Mouse (Mus musculus): Measurements from ENCODE around the gene Itm2c. TPM values are rescaled to one million over a fixed set of nuclear protein-coding genes. Genes with fewer than 3 reads are reported as not detected.

Gene Itm2c
- polyA plus RNA-seq, 1 experiment from 2014 or later: 155 TPM

DNA sequence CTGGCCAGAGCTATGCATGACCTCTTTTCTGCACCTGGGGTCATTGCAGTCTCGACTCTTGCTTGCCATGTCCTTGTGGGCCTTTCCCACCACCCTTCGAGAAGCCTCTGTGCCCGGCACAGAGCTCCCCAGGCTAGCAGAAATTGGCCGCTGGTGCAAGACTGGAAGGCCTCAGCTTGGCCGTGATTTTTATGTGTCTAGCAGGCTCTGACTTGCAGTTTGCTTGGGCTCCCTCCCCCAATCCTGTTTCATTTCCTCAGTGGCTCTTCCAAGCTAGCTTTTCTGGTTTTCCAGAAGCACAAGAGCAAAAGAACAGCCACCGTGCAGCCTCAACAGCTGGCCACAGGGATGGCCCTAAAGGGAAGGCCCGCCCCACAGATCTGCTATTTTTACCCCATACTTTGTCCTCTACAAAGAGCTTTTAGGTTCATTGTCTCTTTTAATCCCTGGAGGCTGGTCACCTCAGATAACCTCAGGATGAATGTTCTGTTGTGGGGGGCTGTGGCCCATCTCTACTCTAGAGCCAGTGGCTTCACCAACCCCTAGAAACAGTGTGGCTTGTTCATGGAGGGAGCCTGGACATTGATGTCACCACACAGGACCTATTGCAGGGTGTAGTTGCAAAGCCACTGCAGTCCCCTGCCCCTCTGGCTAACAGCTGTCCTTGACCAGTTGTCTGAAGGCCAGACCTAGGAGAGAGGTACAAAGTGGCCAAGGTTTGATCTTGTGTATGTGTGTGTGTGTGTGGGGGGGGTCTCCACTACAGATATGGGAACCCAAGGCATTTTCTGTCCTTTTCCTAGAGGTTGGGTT lies 6.6 kb downstream of the Itm2c start:
- H3K36me3 ChIP-seq: peaks cover 29% of the 10 kb centered on the region
- no peaks in the 10 kb centered on the region for H3K27me3 ChIP-seq
- ATAC-seq (ENCODE audit: low read depth): no peak
- H3K27ac ChIP-seq (replicated peaks): peak overlapping the region; percentile 13; the same call in 1 of the 2 replicates
- no peak overlapping the region for H3K4me3 ChIP-seq
- 78% methylated on average over 7 of the region's 7 CpGs for WGBS
- H3K4me1 ChIP-seq (replicated peaks): peaks cover 74% of the 10 kb centered on the region
- H3K9me3 ChIP-seq: no peaks in the 10 kb centered on the region
- H3K4me2 ChIP-seq: no peak overlapping the region
- H3K9ac ChIP-seq: 0 out of 2 replicates have a peak overlapping the region, but pooled peaks have one; percentile 22

GRCm38 (mm10) chr1:85901516-85902107 lies 7.5 kb downstream of the Itm2c start:
- no peak overlapping the region for H3K9ac ChIP-seq
- 66% methylated on average over 3 of the region's 3 CpGs for WGBS
- peak; percentile 48 for ATAC-seq (ENCODE audit: low read depth)
- H3K4me1 ChIP-seq (replicated peaks): peaks cover 65% of the 10 kb centered on the region
- H3K27me3 ChIP-seq: no peaks in the 10 kb centered on the region
- peaks cover 38% of the 10 kb centered on the region for H3K36me3 ChIP-seq
- H3K4me3 ChIP-seq: no peak overlapping the region
- no peaks in the 10 kb centered on the region for H3K9me3 ChIP-seq
- peak overlapping the region; percentile 67 for H3K27ac ChIP-seq (replicated peaks)
- peak overlapping the region; percentile 1; the same call in 1 of the 2 replicates for H3K4me2 ChIP-seq

DNA sequence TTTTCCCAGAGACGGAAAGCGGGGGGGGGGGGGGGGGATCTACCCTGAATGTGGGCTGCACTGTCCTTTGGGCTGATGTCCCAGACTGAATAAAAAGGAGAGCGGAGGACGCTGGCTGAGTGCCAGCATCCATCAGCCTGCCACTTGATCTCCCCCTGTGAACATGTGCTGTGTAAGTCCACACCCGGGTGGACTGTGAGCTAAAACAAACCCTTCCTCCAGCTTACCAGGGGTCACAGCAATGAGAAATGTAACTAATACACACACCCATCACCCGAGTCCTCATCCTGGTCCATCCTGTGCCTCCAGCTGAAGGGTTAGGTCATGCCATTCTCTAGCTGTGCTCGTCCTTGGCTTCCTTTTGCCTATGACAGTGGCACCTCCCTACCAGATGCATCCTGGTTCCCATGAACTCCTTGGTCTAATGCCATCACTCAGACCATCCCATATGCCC lies 8.1 kb downstream of the Itm2c start:
- Histone ChIP-seq H3K27me3 (no peaks in the 10 kb centered on the region), H3K27ac (replicated peaks) (peak overlapping the region; percentile 67), H3K9ac (no peak overlapping the region), H3K4me2 (peak overlapping the region; percentile 1; the same call in 1 of the 2 replicates), H3K4me3 (no peak overlapping the region), H3K4me1 (replicated peaks) (peaks cover 59% of the 10 kb centered on the region), H3K36me3 (peaks cover 43% of the 10 kb centered on the region), H3K9me3 (no peaks in the 10 kb centered on the region)
- ATAC-seq (ENCODE audit: low read depth): peak; percentile 77
- WGBS: 39% methylated on average over 7 of the region's 7 CpGs

GRCm38 (mm10) chr1:85906892-85907291 lies 12.8 kb downstream of the Itm2c start:
- Histone ChIP-seq H3K27ac (replicated peaks) (no peak overlapping the region), H3K27me3 (no peaks in the 10 kb centered on the region), H3K4me2 (no peak overlapping the region), H3K4me1 (replicated peaks) (peaks cover 12% of the 10 kb centered on the region), H3K9me3 (no peaks in the 10 kb centered on the region), H3K4me3 (no peak overlapping the region), H3K9ac (no peak overlapping the region), H3K36me3 (peaks cover 66% of the 10 kb centered on the region)
- no peak for ATAC-seq (ENCODE audit: low read depth)
- 95% methylated on average over 12 of the region's 12 CpGs for WGBS

DNA sequence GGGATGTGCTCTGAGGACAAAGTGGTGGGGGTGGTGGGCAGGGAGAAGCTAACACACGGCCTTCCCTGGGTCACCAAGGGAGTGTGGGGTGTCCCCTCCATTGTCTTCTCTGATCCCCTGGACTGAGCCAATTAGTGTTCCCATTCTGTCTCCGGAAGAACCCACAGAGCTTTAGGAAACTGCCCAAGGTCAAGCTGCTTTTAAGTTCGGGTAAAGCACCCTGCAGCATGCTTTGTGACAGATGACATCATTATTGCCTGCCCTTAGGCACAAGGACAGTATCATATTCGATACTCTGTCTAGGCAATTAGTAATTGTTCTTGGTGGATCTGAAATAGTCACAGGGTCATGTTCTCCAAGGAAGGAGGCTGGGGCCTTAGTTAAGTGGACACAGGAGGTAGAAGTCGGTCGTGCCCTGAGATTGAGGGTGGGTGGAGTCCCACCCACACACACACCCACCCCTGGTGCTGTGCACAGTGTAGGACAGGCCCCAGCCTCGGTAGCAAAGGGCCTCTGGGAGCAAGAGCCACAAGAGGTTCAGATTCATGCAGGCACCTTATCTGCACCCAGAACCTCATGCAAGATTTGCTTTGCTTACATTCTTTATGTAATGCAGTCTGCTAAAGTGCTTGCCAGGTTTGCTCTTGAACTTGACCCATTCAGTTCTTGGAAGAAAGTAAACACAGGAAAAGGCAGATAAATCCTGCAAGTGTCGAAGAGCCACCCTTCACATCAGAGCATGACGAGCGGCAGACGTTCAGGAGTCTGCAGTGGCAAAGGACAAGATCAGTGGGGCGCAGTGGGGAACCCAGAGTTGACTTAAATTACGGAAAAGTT lies 14.9 kb downstream of the Itm2c start:
- 70% methylated on average over 13 of the region's 13 CpGs for WGBS
- no peak overlapping the region for H3K4me2 ChIP-seq
- H3K9ac ChIP-seq: no peak overlapping the region
- no peak for ATAC-seq (ENCODE audit: low read depth)
- H3K9me3 ChIP-seq: no peaks in the 10 kb centered on the region
- no peaks in the 10 kb centered on the region for H3K4me1 ChIP-seq (replicated peaks)
- peaks cover 54% of the 10 kb centered on the region for H3K36me3 ChIP-seq
- H3K27ac ChIP-seq (replicated peaks): no peak overlapping the region
- H3K4me3 ChIP-seq: no peak overlapping the region
- no peaks in the 10 kb centered on the region for H3K27me3 ChIP-seq

DNA sequence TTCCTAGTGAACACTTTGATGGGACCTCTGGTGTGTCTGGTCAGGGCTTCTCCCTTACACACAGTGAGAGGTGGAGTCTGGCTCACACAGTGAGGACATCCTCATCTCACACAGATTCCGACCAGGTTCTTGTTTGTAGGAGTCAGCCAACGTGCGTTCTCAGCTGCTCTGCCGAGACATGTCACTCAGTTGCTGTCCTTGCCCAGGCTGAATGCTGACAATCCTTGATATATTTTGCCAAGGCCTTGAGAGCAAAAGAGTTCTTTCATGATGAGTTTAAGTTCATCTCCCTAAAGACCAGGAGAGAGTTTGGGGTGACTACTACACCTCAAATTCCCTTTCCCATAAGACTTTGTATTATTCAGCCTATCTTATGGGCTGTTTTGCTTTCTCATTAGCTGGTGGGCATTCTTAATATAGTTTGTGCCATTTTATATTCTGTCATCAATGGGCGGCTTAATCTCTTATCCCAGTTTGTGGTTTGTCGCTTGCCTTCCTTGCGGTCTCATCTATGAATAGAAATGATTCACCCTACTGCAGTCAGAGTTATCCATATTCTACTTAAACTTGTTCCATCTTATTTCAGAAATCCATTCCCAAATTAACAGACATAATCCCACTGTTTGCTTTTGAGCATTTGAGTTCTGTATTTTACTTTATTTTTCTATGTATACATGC lies 19.1 kb downstream of the Itm2c start:
- Histone ChIP-seq H3K4me1 (replicated peaks) (peaks cover 19% of the 10 kb centered on the region), H3K9ac (no peak overlapping the region), H3K4me2 (no peak overlapping the region), H3K9me3 (no peaks in the 10 kb centered on the region), H3K4me3 (no peak overlapping the region), H3K36me3 (peaks cover 11% of the 10 kb centered on the region), H3K27ac (replicated peaks) (no peak overlapping the region), H3K27me3 (no peaks in the 10 kb centered on the region; the same call in 1 of the 2 replicates)
- no peak for ATAC-seq (ENCODE audit: low read depth)
- 93% methylated on average over 7 of the region's 7 CpGs for WGBS

GRCm38 (mm10) chr1:85915890-85916289 lies 21.8 kb downstream of the Itm2c start:
- H3K9ac ChIP-seq: no peak overlapping the region
- peaks cover 13% of the 10 kb centered on the region for H3K27me3 ChIP-seq
- no peak overlapping the region for H3K4me3 ChIP-seq
- no peaks in the 10 kb centered on the region for H3K36me3 ChIP-seq
- H3K4me1 ChIP-seq (replicated peaks): peaks cover 19% of the 10 kb centered on the region
- H3K4me2 ChIP-seq: no peak overlapping the region
- ATAC-seq (ENCODE audit: low read depth): no peak
- 0 out of 2 replicates have a peak, but pooled peaks cover 4% of the 10 kb centered on the region for H3K9me3 ChIP-seq
- no peak overlapping the region; the same call in 1 of the 2 replicates for H3K27ac ChIP-seq (replicated peaks)

DNA sequence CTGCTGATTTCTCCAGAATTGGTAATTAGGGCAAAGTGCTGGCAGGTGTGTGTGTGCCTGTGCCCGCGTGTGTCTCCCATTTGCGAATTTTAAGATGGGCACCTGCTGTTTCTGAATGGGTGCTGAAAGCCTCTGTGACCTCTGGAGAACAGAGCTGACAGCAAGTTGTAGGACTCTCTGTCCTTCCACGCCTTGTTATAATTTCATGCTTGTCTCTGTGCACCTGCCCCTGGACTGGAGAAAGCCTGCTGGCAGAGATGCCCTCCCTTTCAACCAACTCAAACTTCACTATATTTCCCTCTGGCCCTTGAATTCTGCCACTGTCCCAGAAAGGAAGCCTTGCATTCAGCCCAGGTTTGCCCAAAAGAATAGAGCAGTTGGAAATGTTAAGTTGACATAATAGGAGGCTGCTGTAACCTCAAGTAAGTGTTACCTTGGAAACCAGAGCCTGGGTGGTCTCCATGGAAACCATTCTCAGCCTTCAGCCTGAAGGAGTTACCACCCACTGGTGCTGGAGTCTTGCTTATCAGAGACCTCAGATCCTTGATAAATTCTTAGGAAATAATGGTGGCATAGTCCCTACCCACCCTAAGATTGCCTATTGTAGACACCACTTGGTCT lies 22.9 kb downstream of the Itm2c start:
- H3K4me1 ChIP-seq (replicated peaks): peaks cover 22% of the 10 kb centered on the region
- WGBS: 15% methylated on average over 4 of the region's 4 CpGs
- H3K9ac ChIP-seq: no peak overlapping the region
- ATAC-seq (ENCODE audit: low read depth): peak; percentile 87
- 0 out of 2 replicates have a peak, but pooled peaks cover 4% of the 10 kb centered on the region for H3K9me3 ChIP-seq
- H3K36me3 ChIP-seq: no peaks in the 10 kb centered on the region
- H3K27ac ChIP-seq (replicated peaks): peak overlapping the region; percentile 81
- H3K27me3 ChIP-seq: peaks cover 13% of the 10 kb centered on the region
- no peak overlapping the region for H3K4me3 ChIP-seq
- peak overlapping the region; percentile 16; the same call in 1 of the 2 replicates for H3K4me2 ChIP-seq

GRCm38 (mm10) chr1:85919621-85920020 lies 25.5 kb downstream of the Itm2c start:
- no peaks in the 10 kb centered on the region for H3K36me3 ChIP-seq
- H3K9me3 ChIP-seq: 0 out of 2 replicates have a peak, but pooled peaks cover 4% of the 10 kb centered on the region
- ATAC-seq (ENCODE audit: low read depth): no peak

DNA sequence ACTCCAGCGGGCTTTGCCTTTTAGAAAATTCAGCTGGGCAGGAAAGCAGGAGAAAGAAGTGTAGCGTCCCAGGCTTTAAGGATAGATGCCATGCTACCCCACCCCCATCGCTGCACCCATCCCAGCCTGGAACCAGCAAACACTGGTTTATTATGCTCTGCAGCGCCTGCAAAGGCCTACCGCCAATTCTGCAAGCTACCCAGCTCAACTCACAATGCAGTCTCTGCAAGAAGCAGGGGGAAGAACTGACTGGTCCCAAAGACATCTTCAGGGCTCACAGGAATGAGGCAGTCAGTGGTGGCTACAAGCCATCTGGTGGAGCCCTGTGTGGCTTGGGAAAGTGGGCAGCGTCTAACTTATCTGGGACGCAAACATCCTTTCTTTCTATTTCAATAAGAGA lies 27.6 kb downstream of the Itm2c start:
- peak overlapping the region; percentile 59 for H3K27ac ChIP-seq (replicated peaks)
- peaks cover 20% of the 10 kb centered on the region for H3K27me3 ChIP-seq
- no peaks in the 10 kb centered on the region for H3K36me3 ChIP-seq
- H3K4me1 ChIP-seq (replicated peaks): peaks cover 30% of the 10 kb centered on the region
- H3K9me3 ChIP-seq: 0 out of 2 replicates have a peak, but pooled peaks cover 4% of the 10 kb centered on the region
- 79% methylated on average over 7 of the region's 7 CpGs for WGBS
- ATAC-seq (ENCODE audit: low read depth): 0 out of 2 replicates have a peak, but pooled peaks have one; percentile 19
- H3K4me2 ChIP-seq: no peak overlapping the region
- no peak overlapping the region for H3K9ac ChIP-seq
- no peak overlapping the region for H3K4me3 ChIP-seq

More at GRCm38 (mm10) chr1:85919621-85920020, 25.5 kb downstream of the Itm2c start:
- Histone ChIP-seq H3K27me3 (peaks cover 20% of the 10 kb centered on the region), H3K4me3 (no peak overlapping the region), H3K4me2 (no peak overlapping the region), H3K9ac (no peak overlapping the region), H3K4me1 (replicated peaks) (peaks cover 36% of the 10 kb centered on the region), H3K27ac (replicated peaks) (no peak overlapping the region)
- 87% methylated on average over 7 of the region's 7 CpGs for WGBS
